Mouse (Mus musculus) erythroblast, embryonic 14.5 days (primary cell): ENCODE results near the gene Slc27a1. TPM values are rescaled to one million over a fixed set of nuclear protein-coding genes. Genes with fewer than 3 reads are reported as not detected.

ENCODE experiments used
- H3K27me3 ChIP-seq: 2 replicates; pipeline ENCODE4 v1.6.1; 2012; ENCODE audit warnings: inconsistent platforms; ENCODE audit not compliant: control insufficient read depth
- H3K36me3 ChIP-seq: 2 replicates; pipeline ENCODE4 v1.6.1; 2012; ENCODE audit warnings: mild to moderate bottlenecking, inconsistent platforms; ENCODE audit not compliant: control insufficient read depth
- H3K4me1 ChIP-seq: 2 replicates; pipeline ENCODE4 v1.6.1; 2012; ENCODE audit warnings: inconsistent platforms; ENCODE audit not compliant: control insufficient read depth
- H3K4me3 ChIP-seq: replicated peaks from 2 replicates; pipeline ENCODE3; 2012; ENCODE audit warnings: moderate library complexity, mild to moderate bottlenecking, inconsistent platforms
- H3K9me3 ChIP-seq: 2 replicates; pipeline ENCODE4 v1.6.1; 2012; ENCODE audit warnings: low read length, inconsistent platforms, mixed read lengths; ENCODE audit not compliant: control insufficient read depth
- GATA1 ChIP-seq: IDR thresholded peaks from 2 replicates; pipeline ENCODE4 v1.6.1; 2012; ENCODE audit warnings: low read length, inconsistent platforms, mixed read lengths
- TAL1 ChIP-seq: IDR thresholded peaks from 3 replicates; pipeline ENCODE4 v1.6.1; 2012; ENCODE audit warnings: low read length, inconsistent platforms, mixed read lengths
- polyA plus RNA-seq: library from polyadenylated mRNA; stranded (reverse); fragments of >175 nt; gene quantifications from 2 replicates; pipeline ENCODE4 v1.2.3, GENCODE M21; 2012

The Slc27a1 gene
- polyA plus RNA-seq, 1 experiment = 0.03 TPM

- Histone ChIP-seq H3K36me3 (peaks cover 15% of the 10 kb centered on the region), H3K9me3 (no peaks in the 10 kb centered on the region), H3K4me1 (peaks cover 61% of the 10 kb centered on the region), H3K27me3 (no peaks in the 10 kb centered on the region), H3K4me3 (peak overlapping the region; percentile 81)
- no peak for TF ChIP-seq TAL1
Observed at GRCm38 (mm10) chr8:71592374-71593170, 23.9 kb downstream of the Slc27a1 start.

GRCm38 (mm10) chr8:71593556-71594323, 25.1 kb downstream of the Slc27a1 start:
- Histone ChIP-seq H3K9me3 (no peaks in the 10 kb centered on the region), H3K4me1 (peaks cover 59% of the 10 kb centered on the region), H3K36me3 (peaks cover 15% of the 10 kb centered on the region), H3K27me3 (no peaks in the 10 kb centered on the region), H3K4me3 (no peak overlapping the region)
- TF ChIP-seq GATA1 = no peak
- no peak for TF ChIP-seq TAL1

- TF ChIP-seq TAL1 (0 out of 3 replicates have a peak, but pooled peaks have one; percentile 15), GATA1 (no peak)
- Histone ChIP-seq H3K36me3 (peaks cover 15% of the 10 kb centered on the region), H3K9me3 (no peaks in the 10 kb centered on the region), H3K4me1 (peaks cover 59% of the 10 kb centered on the region), H3K27me3 (no peaks in the 10 kb centered on the region), H3K4me3 (no peak overlapping the region)
Observed at GRCm38 (mm10) chr8:71594324-71594722, 25.6 kb downstream of the Slc27a1 start.

- Histone ChIP-seq H3K36me3 (peaks cover 17% of the 10 kb centered on the region), H3K9me3 (no peaks in the 10 kb centered on the region), H3K4me3 (no peak overlapping the region), H3K27me3 (peaks cover 3% of the 10 kb centered on the region; the same call in 1 of the 2 replicates), H3K4me1 (peaks cover 51% of the 10 kb centered on the region)
- no peak for TF ChIP-seq GATA1
- TF ChIP-seq TAL1 = no peak
Observed at GRCm38 (mm10) chr8:71595862-71596261, 27.2 kb downstream of the Slc27a1 start.

- Histone ChIP-seq H3K4me1 (peaks cover 46% of the 10 kb centered on the region), H3K36me3 (peaks cover 17% of the 10 kb centered on the region), H3K4me3 (no peak overlapping the region), H3K9me3 (no peaks in the 10 kb centered on the region), H3K27me3 (peaks cover 3% of the 10 kb centered on the region; the same call in 1 of the 2 replicates)
- TF ChIP-seq TAL1 (no peak), GATA1 (no peak)
Observed at GRCm38 (mm10) chr8:71596384-71596783, 27.7 kb downstream of the Slc27a1 start.

- Histone ChIP-seq H3K4me3 (no peak overlapping the region), H3K9me3 (no peaks in the 10 kb centered on the region), H3K36me3 (peaks cover 17% of the 10 kb centered on the region), H3K4me1 (peaks cover 42% of the 10 kb centered on the region), H3K27me3 (peaks cover 4% of the 10 kb centered on the region; the same call in 1 of the 2 replicates)
- TF ChIP-seq TAL1 = no peak
- no peak for TF ChIP-seq GATA1
Observed at GRCm38 (mm10) chr8:71596798-71597197, 28.1 kb downstream of the Slc27a1 start.

- H3K9me3 ChIP-seq = no peaks in the 10 kb centered on the region
- H3K4me3 ChIP-seq = no peak within 1 kb of the TSS
- peaks cover 17% of the 10 kb centered on the region for H3K36me3 ChIP-seq
- TF ChIP-seq GATA1 (no peak), TAL1 (no peak)
- H3K4me1 ChIP-seq = peaks cover 37% of the 10 kb centered on the region
- peaks cover 10% of the 10 kb centered on the region for H3K27me3 ChIP-seq
Observed at GRCm38 (mm10) chr8:71597451-71597850, 28.8 kb downstream of the Slc27a1 start, which contains the start of gene Fam129c. Fam129c (plus strand) TSS chr8:71597648.

- TF ChIP-seq GATA1 = no peak
- no peak for TF ChIP-seq TAL1
- no peaks in the 10 kb centered on the region for H3K9me3 ChIP-seq
- H3K36me3 ChIP-seq = peaks cover 17% of the 10 kb centered on the region
- no peak overlapping the region for H3K4me3 ChIP-seq
- peaks cover 19% of the 10 kb centered on the region for H3K27me3 ChIP-seq
- H3K4me1 ChIP-seq = peaks cover 30% of the 10 kb centered on the region
Observed at GRCm38 (mm10) chr8:71598375-71598774, 29.7 kb downstream of the Slc27a1 start.

GRCm38 (mm10) chr8:71598841-71599240, 30.2 kb downstream of the Slc27a1 start:
- H3K4me3 ChIP-seq = no peak overlapping the region
- H3K4me1 ChIP-seq = peaks cover 25% of the 10 kb centered on the region
- TF ChIP-seq GATA1 (no peak), TAL1 (no peak)
- peaks cover 19% of the 10 kb centered on the region for H3K27me3 ChIP-seq
- H3K9me3 ChIP-seq = no peaks in the 10 kb centered on the region
- H3K36me3 ChIP-seq = peaks cover 16% of the 10 kb centered on the region
